Mouse (Mus musculus): ENCODE results near the gene Gm266. TPM values are rescaled to one million over a fixed set of nuclear protein-coding genes. Genes with fewer than 3 reads are reported as not detected.

Gm266 gene
- polyA plus RNA-seq, 1 experiment, result 1.7 TPM

DNA sequence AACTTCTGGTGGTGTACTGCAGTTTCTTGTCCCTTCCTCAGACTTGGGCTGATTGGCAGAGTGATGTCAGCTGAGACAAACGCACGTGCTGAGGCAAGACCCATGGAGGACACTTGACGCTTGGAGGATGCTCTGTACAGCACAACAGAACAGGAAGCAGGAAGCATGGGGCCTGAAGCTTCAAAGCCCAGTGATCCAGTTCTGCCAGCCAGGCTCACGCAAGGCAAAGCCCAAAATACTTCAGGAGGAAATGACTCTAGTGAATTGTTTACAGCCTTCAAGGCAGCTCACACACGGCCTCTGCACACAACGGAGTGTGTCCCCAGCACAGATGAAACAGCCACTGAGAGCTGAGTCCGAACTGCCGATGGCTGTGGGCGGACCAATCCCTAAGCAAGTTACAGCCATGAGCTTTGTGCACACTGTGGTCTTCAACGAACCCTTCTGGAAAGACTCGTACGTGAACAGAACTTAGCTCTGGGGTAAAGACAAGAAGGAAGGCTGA, 17.5 kb upstream of the Gm266 start:
- no peak overlapping the region for H3K4me3 ChIP-seq (ENCODE audit: control insufficient read depth, low read depth, low read length)
- H3K27me3 ChIP-seq (ENCODE audit: control insufficient read depth, insufficient read depth, low read length), result no peaks in the 10 kb centered on the region
- peaks cover 7% of the 10 kb centered on the region for H3K4me1 ChIP-seq (ENCODE audit: control insufficient read depth, insufficient read depth, low read length)
- no peak overlapping the region for H3K27ac ChIP-seq (ENCODE audit: control insufficient read depth, insufficient read depth, low read depth, low read length)
- TF ChIP-seq POLR2A (IDR thresholded peaks at IDR 0.05; ENCODE audit: control insufficient read depth, low read depth, low read length), result no peak
- H3K36me3 ChIP-seq (ENCODE audit: control insufficient read depth, insufficient read depth, low read length), result no peaks in the 10 kb centered on the region

DNA sequence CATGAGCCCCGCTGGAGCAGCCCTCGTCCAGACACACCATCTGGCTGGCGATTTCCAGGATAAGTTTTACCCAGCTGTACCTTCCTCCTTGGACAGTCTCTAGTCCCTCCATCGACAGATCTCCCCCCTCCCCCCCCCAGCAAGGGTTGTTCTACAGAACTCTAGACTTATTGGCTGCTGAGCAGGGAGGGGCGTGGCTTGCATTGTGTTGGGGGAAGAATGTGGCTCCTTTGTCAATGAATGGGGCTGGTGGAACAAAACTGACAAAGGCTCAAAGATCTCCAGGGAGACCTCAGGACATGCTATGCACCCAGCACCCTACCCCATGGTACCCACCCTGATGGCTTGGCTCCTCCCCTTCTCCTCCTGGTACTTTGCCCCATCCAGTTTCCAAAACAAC, 15.1 kb upstream of the Gm266 start:
- no peak for TF ChIP-seq POLR2A (IDR thresholded peaks at IDR 0.05; ENCODE audit: control insufficient read depth, low read depth, low read length)
- no peak for TF ChIP-seq CTCF (IDR thresholded peaks at IDR 0.05; ENCODE audit: control insufficient read depth, insufficient read depth, insufficient replicate concordance, low read depth, low read length)
- no peaks in the 10 kb centered on the region for H3K27me3 ChIP-seq (ENCODE audit: control insufficient read depth, insufficient read depth, low read length)
- no peaks in the 10 kb centered on the region for H3K36me3 ChIP-seq (ENCODE audit: control insufficient read depth, insufficient read depth, low read length)
- peak overlapping the region; percentile 47 for H3K4me3 ChIP-seq (ENCODE audit: control insufficient read depth, low read depth, low read length)
- no peak overlapping the region for H3K27ac ChIP-seq (ENCODE audit: control insufficient read depth, insufficient read depth, low read depth, low read length)
- peaks cover 12% of the 10 kb centered on the region for H3K4me1 ChIP-seq (ENCODE audit: control insufficient read depth, insufficient read depth, low read length)

DNA sequence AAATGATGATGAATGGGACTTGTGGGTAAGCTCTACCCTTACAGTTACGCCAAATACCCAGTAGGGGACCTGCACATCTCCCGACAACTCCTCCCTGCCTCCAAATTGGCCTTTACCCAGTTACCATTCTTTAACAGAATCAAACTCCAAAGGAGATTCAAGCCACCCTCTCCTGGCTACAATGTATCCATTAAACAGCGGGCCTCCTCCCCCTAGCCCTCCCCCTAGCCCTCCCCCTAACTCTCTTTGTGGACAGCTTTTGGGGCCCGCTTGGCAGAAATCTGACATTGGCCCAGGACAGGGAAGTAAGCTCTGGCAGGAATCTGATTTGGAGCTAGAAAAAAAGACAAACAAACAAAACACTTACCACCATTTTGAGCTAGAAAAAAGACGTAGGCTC, 14.0 kb upstream of the Gm266 start:
- Histone ChIP-seq H3K27me3 (ENCODE audit: control insufficient read depth, insufficient read depth, low read length) (no peaks in the 10 kb centered on the region), H3K4me1 (ENCODE audit: control insufficient read depth, insufficient read depth, low read length) (peaks cover 12% of the 10 kb centered on the region), H3K27ac (ENCODE audit: control insufficient read depth, insufficient read depth, low read depth, low read length) (no peak overlapping the region), H3K4me3 (ENCODE audit: control insufficient read depth, low read depth, low read length) (peak overlapping the region; percentile 11; the same call in 1 of the 2 replicates), H3K36me3 (ENCODE audit: control insufficient read depth, insufficient read depth, low read length) (no peaks in the 10 kb centered on the region)
- no peak for TF ChIP-seq CTCF (IDR thresholded peaks at IDR 0.05; ENCODE audit: control insufficient read depth, insufficient read depth, insufficient replicate concordance, low read depth, low read length)
- TF ChIP-seq POLR2A (IDR thresholded peaks at IDR 0.05; ENCODE audit: control insufficient read depth, low read depth, low read length), result no peak

DNA sequence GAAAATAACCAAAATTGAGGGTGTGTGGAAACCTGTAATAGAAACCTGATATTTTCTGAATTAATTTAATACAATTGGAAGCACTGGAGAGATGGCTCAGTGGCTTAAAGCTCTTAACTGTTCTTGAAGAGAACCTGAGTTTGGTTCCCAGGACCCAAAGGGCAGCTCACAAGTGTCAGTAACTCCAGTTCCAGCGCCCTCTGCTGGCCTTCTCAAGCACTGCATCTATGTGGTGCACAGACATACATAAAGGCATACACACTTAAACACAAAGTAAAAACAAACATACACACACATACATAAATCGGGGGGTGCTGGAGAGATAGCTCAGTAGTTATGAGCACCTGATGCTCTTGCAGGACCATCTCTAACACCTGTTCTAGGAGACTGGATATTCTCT, 11.5 kb upstream of the Gm266 start:
- H3K36me3 ChIP-seq (ENCODE audit: control insufficient read depth, insufficient read depth, low read length), result no peaks in the 10 kb centered on the region
- no peak overlapping the region for H3K4me3 ChIP-seq (ENCODE audit: control insufficient read depth, low read depth, low read length)
- no peak for TF ChIP-seq POLR2A (IDR thresholded peaks at IDR 0.05; ENCODE audit: control insufficient read depth, low read depth, low read length)
- peak; percentile 78; the same call in 1 of the 2 replicates for TF ChIP-seq CTCF (IDR thresholded peaks at IDR 0.05; ENCODE audit: control insufficient read depth, insufficient read depth, insufficient replicate concordance, low read depth, low read length)
- peaks cover 12% of the 10 kb centered on the region for H3K4me1 ChIP-seq (ENCODE audit: control insufficient read depth, insufficient read depth, low read length)
- H3K27me3 ChIP-seq (ENCODE audit: control insufficient read depth, insufficient read depth, low read length), result no peaks in the 10 kb centered on the region
- H3K27ac ChIP-seq (ENCODE audit: control insufficient read depth, insufficient read depth, low read depth, low read length), result no peak overlapping the region

DNA sequence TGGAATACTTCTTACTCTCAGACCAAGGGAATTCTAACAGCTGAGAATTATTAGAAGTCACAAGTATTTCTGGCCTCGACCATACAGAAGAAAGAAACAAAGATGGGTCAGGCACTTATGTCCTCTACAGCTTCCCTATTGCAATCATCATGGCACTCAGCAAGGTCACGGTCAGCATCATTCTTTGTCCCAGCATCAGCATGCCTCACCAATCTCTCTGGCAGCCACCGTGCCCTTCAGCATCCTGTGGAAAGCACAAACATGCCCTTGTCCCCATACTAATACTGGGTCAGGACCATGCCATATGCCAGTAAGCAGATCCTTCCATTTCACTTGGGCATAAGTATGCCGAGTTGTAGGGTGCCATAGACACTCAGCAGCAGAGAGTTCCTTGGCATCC, 9.3 kb upstream of the Gm266 start:
- no peaks in the 10 kb centered on the region for H3K36me3 ChIP-seq (ENCODE audit: control insufficient read depth, insufficient read depth, low read length)
- H3K27ac ChIP-seq (ENCODE audit: control insufficient read depth, insufficient read depth, low read depth, low read length), result no peak overlapping the region
- no peaks in the 10 kb centered on the region for H3K27me3 ChIP-seq (ENCODE audit: control insufficient read depth, insufficient read depth, low read length)
- no peak overlapping the region for H3K4me3 ChIP-seq (ENCODE audit: control insufficient read depth, low read depth, low read length)
- H3K4me1 ChIP-seq (ENCODE audit: control insufficient read depth, insufficient read depth, low read length), result peaks cover 5% of the 10 kb centered on the region
- TF ChIP-seq POLR2A (IDR thresholded peaks at IDR 0.05; ENCODE audit: control insufficient read depth, low read depth, low read length) (no peak), CTCF (IDR thresholded peaks at IDR 0.05; ENCODE audit: control insufficient read depth, insufficient read depth, insufficient replicate concordance, low read depth, low read length) (no peak)

DNA sequence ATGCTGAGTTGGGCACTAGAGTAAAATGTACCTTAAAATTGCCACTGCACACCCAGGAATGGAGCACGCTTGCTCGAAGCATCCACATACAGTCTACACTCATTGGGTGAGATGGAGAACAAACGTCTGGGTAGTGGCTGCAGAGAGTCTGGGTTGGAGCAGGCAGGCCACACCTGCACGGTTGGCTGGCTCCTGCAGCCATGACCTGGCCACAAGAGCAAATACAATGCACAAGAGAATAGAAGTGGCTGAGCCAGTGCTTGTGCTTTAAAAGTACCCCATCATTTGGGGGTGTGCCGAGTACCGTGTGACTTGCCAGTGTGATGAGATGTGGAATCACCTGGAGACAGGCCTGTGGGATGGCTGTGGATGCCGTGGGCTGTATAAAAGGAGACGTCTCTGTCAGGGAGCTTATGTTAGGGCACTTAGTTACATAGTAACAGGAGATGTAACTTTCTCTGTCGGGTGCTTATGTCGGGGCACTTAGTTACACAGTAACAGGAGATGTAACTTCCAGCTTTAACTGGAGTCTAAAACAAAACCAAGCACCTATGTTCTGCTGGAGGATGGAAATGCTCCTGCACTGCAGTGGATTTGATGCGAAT, 3.7 kb upstream of the Gm266 start:
- TF ChIP-seq POLR2A (IDR thresholded peaks at IDR 0.05; ENCODE audit: control insufficient read depth, low read depth, low read length) (no peak), CTCF (IDR thresholded peaks at IDR 0.05; ENCODE audit: control insufficient read depth, insufficient read depth, insufficient replicate concordance, low read depth, low read length) (no peak)
- Histone ChIP-seq H3K4me3 (ENCODE audit: control insufficient read depth, low read depth, low read length) (no peak overlapping the region), H3K27ac (ENCODE audit: control insufficient read depth, insufficient read depth, low read depth, low read length) (no peak overlapping the region), H3K36me3 (ENCODE audit: control insufficient read depth, insufficient read depth, low read length) (no peaks in the 10 kb centered on the region), H3K27me3 (ENCODE audit: control insufficient read depth, insufficient read depth, low read length) (no peaks in the 10 kb centered on the region; the same call in 1 of the 2 replicates), H3K4me1 (ENCODE audit: control insufficient read depth, insufficient read depth, low read length) (peaks cover 12% of the 10 kb centered on the region)

DNA sequence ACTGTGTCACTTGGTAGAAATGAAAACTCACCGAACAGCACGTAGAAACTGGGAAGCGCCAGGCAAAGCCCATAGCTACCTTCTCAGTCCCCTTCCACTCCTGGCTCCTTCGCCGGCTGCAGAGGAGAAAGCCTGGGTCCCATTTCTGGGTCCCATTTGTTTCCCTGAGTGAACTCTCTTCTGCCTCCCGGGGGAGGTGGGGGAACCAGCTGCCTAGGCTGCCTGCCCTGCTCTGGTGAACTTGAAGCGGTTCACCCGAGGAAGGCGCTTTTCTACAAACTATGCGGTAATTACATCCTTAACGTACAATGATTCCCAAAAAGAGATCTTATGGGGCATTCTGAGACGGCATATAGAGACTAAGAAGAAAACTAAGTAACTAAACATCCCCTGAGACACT, 832 bp upstream of the Gm266 start:
- peaks cover 12% of the 10 kb centered on the region for H3K4me1 ChIP-seq (ENCODE audit: control insufficient read depth, insufficient read depth, low read length)
- H3K4me3 ChIP-seq (ENCODE audit: control insufficient read depth, low read depth, low read length), result no peak overlapping the region
- TF ChIP-seq CTCF (IDR thresholded peaks at IDR 0.05; ENCODE audit: control insufficient read depth, insufficient read depth, insufficient replicate concordance, low read depth, low read length) (no peak), POLR2A (IDR thresholded peaks at IDR 0.05; ENCODE audit: control insufficient read depth, low read depth, low read length) (no peak)
- H3K27me3 ChIP-seq (ENCODE audit: control insufficient read depth, insufficient read depth, low read length), result no peaks in the 10 kb centered on the region; the same call in 1 of the 2 replicates
- H3K27ac ChIP-seq (ENCODE audit: control insufficient read depth, insufficient read depth, low read depth, low read length), result no peak overlapping the region
- H3K36me3 ChIP-seq (ENCODE audit: control insufficient read depth, insufficient read depth, low read length), result no peaks in the 10 kb centered on the region

All from testis, adult 2 months (tissue).